Mouse (Mus musculus) stomach, postnatal 0 days (tissue): Measurements from ENCODE around the gene Nr4a1. TPM values are rescaled to one million over a fixed set of nuclear protein-coding genes. Genes with fewer than 3 reads are reported as not detected.

Experiments
- ATAC-seq: fragments of 200-750 bp; cut with Nextera tagmentation; 2 replicates; pipeline ENCODE4 v1.8.0; 2017; ENCODE audit not compliant: low FRiP score, low TSS enrichment
- DNase-seq: peaks from one replicate; pipeline ENCODE4 v3.0.0-alpha.2; 2016; ENCODE audit warnings: low spot score
- H3K27ac ChIP-seq: fragments of 300-500 bp; sonication (generic); replicated peaks from 2 replicates; pipeline ENCODE4 v1.5.1; 2014; ENCODE audit warnings: mild to moderate bottlenecking, control low read depth
- H3K27me3 ChIP-seq: fragments of 300-500 bp; sonication (generic); 2 replicates; pipeline ENCODE4 v1.6.1; 2014; ENCODE audit warnings: low read length; ENCODE audit not compliant: control insufficient read depth, insufficient read depth
- H3K36me3 ChIP-seq: fragments of 300-500 bp; sonication (generic); 2 replicates; pipeline ENCODE4 v1.6.1; 2014; ENCODE audit warnings: low read length, mixed read lengths; ENCODE audit not compliant: control insufficient read depth, insufficient read depth
- H3K4me1 ChIP-seq: fragments of 300-500 bp; sonication (generic); replicated peaks from 2 replicates; pipeline ENCODE4 v1.6.1; 2014; ENCODE audit warnings: antibody characterized with exemption; ENCODE audit not compliant: control insufficient read depth, insufficient read depth
- H3K4me2 ChIP-seq: fragments of 300-500 bp; sonication (generic); replicated peaks from 2 replicates; pipeline ENCODE4 v1.6.1; 2014; ENCODE audit warnings: low read depth, mild to moderate bottlenecking, control low read depth, moderate library complexity
- H3K4me3 ChIP-seq: fragments of 300-500 bp; sonication (generic); 2 replicates; pipeline ENCODE4 v1.5.1; 2014; ENCODE audit warnings: low read depth, low read length, control low read depth
- H3K9ac ChIP-seq: fragments of 300-500 bp; sonication (generic); 2 replicates; pipeline ENCODE4 v1.6.1; 2014; ENCODE audit warnings: mild to moderate bottlenecking, low read length, control low read depth, mixed read lengths
- H3K9me3 ChIP-seq: fragments of 300-500 bp; sonication (generic); 2 replicates; pipeline ENCODE4 v1.6.1; 2016; ENCODE audit warnings: low read length; ENCODE audit not compliant: control insufficient read depth
- CTCF ChIP-seq: IDR thresholded peaks from 2 replicates; pipeline ENCODE4 v1.5.1; 2016; ENCODE audit warnings: antibody characterized with exemption, low read depth, mild to moderate bottlenecking, moderate library complexity
- EP300 ChIP-seq: optimal IDR thresholded peaks from 2 replicates; pipeline ENCODE3; 2016; ENCODE audit warnings: antibody characterized with exemption
- WGBS: fragments of 180-500 bp; shearing (Covaris S2); extraction: QIAGEN DNeasy Blood & Tissue Kit; methylation state at CpG from one replicate; pipeline ENCODE4 v1.1.7; 2014; 5-methylcytosine and 5-hydroxymethylcytosine counted together
- polyA plus RNA-seq: library from polyadenylated mRNA; unstranded; fragments of >200 nt; fragmentation: Nextera tagmentation; extraction: Ambion mirVana; gene quantifications from 2 replicates; pipeline ENCODE4 v1.2.1, GENCODE M21; 2015

Nr4a1 gene
- polyA plus RNA-seq, 1 experiment from 2014 or later, result 9.4 TPM

DNA sequence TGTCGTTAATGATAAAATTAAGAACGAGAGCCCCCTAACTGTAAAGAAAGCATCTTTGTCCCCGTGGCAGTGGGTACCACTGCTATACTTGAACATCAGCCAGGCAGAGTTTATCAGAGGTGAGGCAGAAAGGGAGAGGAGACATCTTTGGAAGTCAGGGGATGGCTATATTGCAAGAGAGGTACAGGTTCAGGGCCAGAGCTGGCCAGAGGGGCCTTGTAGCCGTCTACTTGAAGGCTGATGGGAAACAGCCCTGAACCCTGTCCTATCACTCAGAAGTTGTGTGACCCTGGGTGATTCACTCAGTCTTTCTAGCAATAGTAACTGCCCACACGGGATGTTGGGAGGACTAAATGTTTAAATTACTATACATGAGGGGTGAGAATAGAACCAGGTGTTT, 67.1 kb downstream of the Nr4a1 start:
- no peaks in the 10 kb centered on the region for H3K36me3 ChIP-seq
- no peaks in the 10 kb centered on the region for H3K4me1 ChIP-seq
- DNase-seq (no peak), ATAC-seq (no peak)
- H3K9me3 ChIP-seq, result no peaks in the 10 kb centered on the region
- no peak for TF ChIP-seq CTCF
- no peak for TF ChIP-seq EP300
- peak overlapping the region; percentile 35; the same call in 1 of the 2 replicates for H3K27ac ChIP-seq
- 30% methylated on average over 5 of the region's 5 CpGs for WGBS
- no peak overlapping the region for H3K4me3 ChIP-seq
- no peak overlapping the region for H3K4me2 ChIP-seq
- no peaks in the 10 kb centered on the region for H3K27me3 ChIP-seq
- H3K9ac ChIP-seq, result no peak overlapping the region

DNA sequence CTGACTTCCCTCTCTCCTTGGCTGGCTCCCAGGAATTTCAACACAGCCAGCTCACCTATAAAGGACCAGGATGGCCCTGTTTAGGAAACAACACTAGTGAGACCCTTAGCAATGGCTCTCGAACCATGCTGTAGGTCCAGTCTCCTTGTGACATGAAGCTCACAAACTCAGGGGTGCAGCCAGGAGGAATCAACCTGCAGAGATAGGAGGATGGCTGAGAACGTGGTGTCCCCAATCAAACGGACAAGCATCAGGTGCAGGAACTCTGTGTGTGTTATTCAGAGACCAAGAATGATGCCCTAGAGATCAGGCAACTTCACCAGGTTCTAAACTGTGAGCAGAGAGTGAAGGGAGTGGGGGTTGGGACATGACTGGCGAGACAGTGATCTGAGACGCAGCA, 68.0 kb downstream of the Nr4a1 start:
- Histone ChIP-seq H3K9me3 (no peaks in the 10 kb centered on the region), H3K4me1 (no peaks in the 10 kb centered on the region), H3K27me3 (no peaks in the 10 kb centered on the region), H3K4me3 (no peak overlapping the region), H3K36me3 (no peaks in the 10 kb centered on the region), H3K27ac (no peak overlapping the region), H3K4me2 (no peak overlapping the region), H3K9ac (no peak overlapping the region)
- WGBS, result 84% methylated on average over 5 of the region's 5 CpGs
- DNase-seq, result no peak
- TF ChIP-seq EP300, result no peak
- no peak for TF ChIP-seq CTCF
- no peak for ATAC-seq

DNA sequence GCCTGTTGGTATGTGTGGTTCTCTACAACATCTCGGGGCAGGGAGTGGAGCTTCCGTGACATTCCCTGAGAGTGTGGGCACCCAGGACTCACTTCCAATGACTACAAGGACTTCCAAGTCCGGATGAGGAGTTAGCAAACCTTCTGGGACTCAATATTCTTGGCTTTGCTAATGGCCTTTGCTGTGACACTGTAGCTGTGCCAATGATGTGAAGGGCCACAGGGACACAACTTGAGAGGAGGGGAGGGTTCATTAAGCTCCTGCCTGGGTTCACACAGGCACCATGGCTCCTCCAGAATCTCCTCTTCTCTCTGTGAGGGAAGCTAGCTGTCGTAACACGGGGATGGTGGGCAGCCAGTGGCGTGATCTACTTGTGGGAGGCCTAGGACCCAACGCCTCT, 68.6 kb downstream of the Nr4a1 start:
- no peak overlapping the region for H3K4me3 ChIP-seq
- no peaks in the 10 kb centered on the region for H3K36me3 ChIP-seq
- H3K9me3 ChIP-seq, result no peaks in the 10 kb centered on the region
- DNase-seq, result no peak
- ATAC-seq, result no peak
- no peak for TF ChIP-seq CTCF
- no peak for TF ChIP-seq EP300
- no peak overlapping the region for H3K27ac ChIP-seq
- no peak overlapping the region for H3K9ac ChIP-seq
- WGBS, result 91% methylated on average over 7 of the region's 7 CpGs
- peaks cover 1% of the 10 kb centered on the region; the same call in 1 of the 2 replicates for H3K4me1 ChIP-seq
- H3K27me3 ChIP-seq, result no peaks in the 10 kb centered on the region
- H3K4me2 ChIP-seq, result no peak overlapping the region

DNA sequence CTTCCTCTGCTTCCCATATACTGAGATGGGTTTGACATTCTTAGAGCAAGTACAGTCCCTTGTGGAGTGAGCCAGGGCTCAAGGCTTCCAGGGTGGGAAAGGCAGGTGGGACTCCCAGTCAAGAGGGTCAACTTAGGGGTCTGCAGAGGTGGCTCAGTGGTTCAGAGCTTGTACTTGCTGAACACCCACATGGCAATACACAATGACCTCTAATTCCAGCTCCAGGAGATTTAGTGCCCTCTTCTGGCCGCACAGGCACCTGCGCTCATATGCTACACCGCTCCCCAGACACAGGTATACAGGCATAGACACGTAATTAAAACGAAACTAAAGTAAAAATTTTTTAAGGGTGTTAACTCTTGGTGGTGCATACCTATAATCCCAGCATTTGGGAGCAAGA, 69.4 kb downstream of the Nr4a1 start:
- TF ChIP-seq CTCF (peak; percentile 43), EP300 (no peak)
- no peaks in the 10 kb centered on the region for H3K27me3 ChIP-seq
- H3K4me3 ChIP-seq, result no peak overlapping the region
- no peak for DNase-seq
- H3K27ac ChIP-seq, result no peak overlapping the region
- no peak overlapping the region for H3K4me2 ChIP-seq
- H3K36me3 ChIP-seq, result no peaks in the 10 kb centered on the region
- ATAC-seq, result no peak
- H3K9ac ChIP-seq, result no peak overlapping the region
- H3K9me3 ChIP-seq, result no peaks in the 10 kb centered on the region
- 89% methylated on average over 5 of the region's 5 CpGs for WGBS
- peaks cover 3% of the 10 kb centered on the region; the same call in 1 of the 2 replicates for H3K4me1 ChIP-seq

Other genes with a start within 250 kb of the Nr4a1 start
- gene Gm47841, start 206.9 kb upstream of the Nr4a1 start, polyA plus RNA-seq, result not detected in 2 replicates
- 0.19 and 0.22 TPM in 2 replicates for gene Fignl2, start 175.7 kb upstream of the Nr4a1 start, polyA plus RNA-seq
- gene Ankrd33, start 138.5 kb upstream of the Nr4a1 start, polyA plus RNA-seq, result not detected in 2 replicates
- 13.5 and 15.2 TPM in 2 replicates for gene Acvrl1, start 125.7 kb upstream of the Nr4a1 start, polyA plus RNA-seq
- 6.9 and 8.1 TPM in 2 replicates for gene Acvr1b, start 80.2 kb upstream of the Nr4a1 start, polyA plus RNA-seq
- 2.0 TPM in 2 replicates for gene Grasp, start 30.1 kb upstream of the Nr4a1 start, polyA plus RNA-seq
- 49.3 and 50.4 TPM in 2 replicates for gene Atg101, start 30.0 kb downstream of the Nr4a1 start, polyA plus RNA-seq
- 2.4 TPM in 2 replicates for gene 6030408B16Rik, start 38.9 kb downstream of the Nr4a1 start, polyA plus RNA-seq
- 63.0 and 75.8 TPM in 2 replicates for gene Krt80, start 115.9 kb downstream of the Nr4a1 start, polyA plus RNA-seq
- 191 and 207 TPM in 2 replicates for gene Krt7, start 156.8 kb downstream of the Nr4a1 start, polyA plus RNA-seq
- 0.23 and 0.24 TPM in 2 replicates for gene Krt87, start 184.5 kb downstream of the Nr4a1 start, polyA plus RNA-seq
- 0.15 TPM in 1 of 2 replicates, not detected in the other for gene Krt88, start 193.5 kb downstream of the Nr4a1 start, polyA plus RNA-seq
- gene Krt81, start 209.5 kb downstream of the Nr4a1 start, polyA plus RNA-seq, result not detected in 2 replicates
- gene Krt86, start 219.2 kb downstream of the Nr4a1 start, polyA plus RNA-seq, result 0.05 TPM in 1 of 2 replicates, not detected in the other
- gene Krt83, start 237.2 kb downstream of the Nr4a1 start, polyA plus RNA-seq, result 0.16 TPM in 1 of 2 replicates, not detected in the other